Mouse (Mus musculus) liver, embryonic 15.5 days (tissue): ENCODE measurements at regions not wholly inside any gene's neighbourhood (a gene's known extent, or its start where the extent isn't known, plus 50 kb on each side); places are given as distances from the start of the nearest gene placed in this dataset.

Source experiments
- ATAC-seq: fragments of 200-750 bp; cut with Nextera tagmentation; 2 replicates; pipeline ENCODE4 v1.8.0; 2017; ENCODE audit warnings: moderate number of reproducible peaks, mild to moderate bottlenecking, moderate library complexity; ENCODE audit not compliant: insufficient read depth
- H3K27ac ChIP-seq: fragments of 300-500 bp; sonication (generic); replicated peaks from 2 replicates; pipeline ENCODE4 v1.5.1; 2015; ENCODE audit warnings: mild to moderate bottlenecking, inconsistent platforms
- H3K27me3 ChIP-seq: fragments of 300-500 bp; sonication (generic); 2 replicates; pipeline ENCODE4 v1.6.1; 2015; ENCODE audit warnings: mild to moderate bottlenecking, inconsistent platforms
- H3K36me3 ChIP-seq: fragments of 300-500 bp; sonication (generic); replicated peaks from 2 replicates; pipeline ENCODE4 v1.6.1; 2015; ENCODE audit warnings: moderate library complexity, mild to moderate bottlenecking, inconsistent platforms
- H3K4me1 ChIP-seq: fragments of 300-500 bp; sonication (generic); replicated peaks from 2 replicates; pipeline ENCODE4 v1.6.1; 2015; ENCODE audit warnings: inconsistent platforms
- H3K4me2 ChIP-seq: fragments of 300-500 bp; sonication (generic); 2 replicates; pipeline ENCODE4 v1.6.1; 2015; ENCODE audit warnings: moderate library complexity, mild to moderate bottlenecking, inconsistent platforms
- H3K4me3 ChIP-seq: fragments of 300-500 bp; sonication (generic); replicated peaks from 2 replicates; pipeline ENCODE4 v1.5.1; 2015; ENCODE audit warnings: mild to moderate bottlenecking, inconsistent platforms
- H3K9ac ChIP-seq: fragments of 300-500 bp; sonication (generic); 2 replicates; pipeline ENCODE4 v1.6.1; 2015; ENCODE audit warnings: moderate library complexity, mild to moderate bottlenecking, inconsistent platforms
- H3K9me3 ChIP-seq: fragments of 300-500 bp; sonication (generic); replicated peaks from 2 replicates; pipeline ENCODE4 v1.6.1; 2016; ENCODE audit warnings: inconsistent platforms
- WGBS: fragments of 180-500 bp; shearing (Covaris S2); methylation state at CpG from one replicate; pipeline ENCODE4 v1.1.7; 2015; ENCODE audit warnings: mixed read lengths; ENCODE audit not compliant: insufficient replicate concordance; 5-methylcytosine and 5-hydroxymethylcytosine counted together

DNA sequence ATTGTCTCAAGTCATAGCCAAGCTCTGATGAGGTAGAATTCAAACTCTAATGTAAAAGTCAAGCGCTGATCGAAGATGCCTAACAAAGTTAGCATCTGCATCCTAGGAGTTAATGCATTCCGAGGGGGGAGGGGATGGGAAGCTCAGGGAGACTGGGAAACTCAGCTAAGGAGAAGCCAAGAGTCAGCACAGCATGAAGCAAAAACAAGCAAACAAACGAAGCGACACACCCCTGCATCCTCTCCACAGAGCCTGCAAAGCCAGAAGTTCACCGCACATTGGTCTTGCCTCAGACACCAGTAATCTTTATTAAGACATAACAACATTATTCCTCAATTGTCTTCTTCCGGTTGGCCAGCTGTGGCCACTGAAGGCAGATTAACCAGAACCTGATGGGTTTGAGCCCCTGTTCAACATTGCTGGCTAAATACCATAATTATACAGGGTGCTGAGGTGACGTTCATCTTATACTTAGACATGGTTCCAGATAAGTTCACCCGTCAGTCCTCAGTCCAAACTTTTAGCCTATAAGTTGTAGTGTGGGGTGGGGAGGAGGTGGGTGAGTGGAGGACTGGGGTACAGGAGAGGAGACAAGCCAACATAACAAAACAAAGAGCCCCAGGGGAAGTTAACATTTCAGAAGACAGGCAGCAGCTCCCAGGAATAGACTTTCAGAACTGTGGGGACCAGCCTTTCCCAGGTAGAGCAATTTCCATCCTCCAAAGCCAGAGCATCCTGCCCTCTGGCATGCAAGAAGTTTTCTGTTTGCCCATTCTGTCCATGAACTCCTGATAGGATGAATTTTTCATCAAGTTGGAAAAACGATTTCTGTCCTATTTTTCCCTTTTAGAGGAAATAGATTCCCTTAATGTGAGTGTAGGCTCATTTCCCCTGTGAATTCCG is 213.3 kb upstream of the Gm5148 start:
- 50% methylated on average over 11 of the region's 11 CpGs for WGBS
- Histone ChIP-seq H3K36me3 (no peaks in the 10 kb centered on the region), H3K27ac (peak overlapping the region; percentile 33; the same call in 1 of the 2 replicates), H3K4me3 (no peak overlapping the region), H3K4me1 (peaks cover 4% of the 10 kb centered on the region; the same call in 1 of the 2 replicates), H3K9ac (no peak overlapping the region), H3K9me3 (no peaks in the 10 kb centered on the region), H3K4me2 (no peak overlapping the region), H3K27me3 (no peaks in the 10 kb centered on the region)
- ATAC-seq, result no peak

DNA sequence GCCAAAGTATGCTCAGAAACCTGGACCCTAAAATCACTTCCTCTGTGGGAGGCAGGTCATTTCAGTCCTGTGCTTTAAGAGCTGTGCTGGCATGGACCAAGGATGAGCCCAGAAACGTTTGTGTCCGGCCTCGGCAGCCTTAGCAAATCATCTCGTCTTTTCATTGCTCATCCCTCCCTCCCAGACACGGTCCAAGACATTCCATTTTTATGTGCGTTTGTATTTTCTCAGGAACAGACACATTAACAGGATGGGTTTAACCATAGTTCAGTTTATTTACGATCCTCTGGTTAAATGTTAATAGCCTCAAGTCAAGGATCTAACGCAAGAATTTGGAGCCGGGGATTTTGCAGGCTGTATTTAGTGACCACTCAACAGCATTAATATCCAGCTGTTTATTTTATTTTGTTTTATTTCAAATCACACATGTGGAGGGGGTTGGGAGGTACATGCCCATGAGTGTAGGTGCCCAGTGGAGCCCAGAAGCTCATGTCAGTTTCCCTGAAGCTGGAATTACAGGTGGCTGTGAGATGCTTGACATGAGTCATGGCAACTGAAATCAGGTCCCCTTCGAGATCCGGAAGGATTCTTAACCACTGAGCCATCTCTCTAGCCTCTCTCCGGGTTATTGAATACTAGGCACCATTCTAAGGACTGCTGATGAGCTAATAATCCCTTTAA is 212.1 kb upstream of the Gm5148 start:
- Histone ChIP-seq H3K9ac (no peak overlapping the region), H3K36me3 (no peaks in the 10 kb centered on the region), H3K4me3 (no peak overlapping the region), H3K4me1 (peaks cover 4% of the 10 kb centered on the region; the same call in 1 of the 2 replicates), H3K27ac (no peak overlapping the region), H3K4me2 (no peak overlapping the region), H3K27me3 (no peaks in the 10 kb centered on the region), H3K9me3 (no peaks in the 10 kb centered on the region)
- ATAC-seq, result no peak
- WGBS, result 59% methylated on average over 12 of the region's 12 CpGs

DNA sequence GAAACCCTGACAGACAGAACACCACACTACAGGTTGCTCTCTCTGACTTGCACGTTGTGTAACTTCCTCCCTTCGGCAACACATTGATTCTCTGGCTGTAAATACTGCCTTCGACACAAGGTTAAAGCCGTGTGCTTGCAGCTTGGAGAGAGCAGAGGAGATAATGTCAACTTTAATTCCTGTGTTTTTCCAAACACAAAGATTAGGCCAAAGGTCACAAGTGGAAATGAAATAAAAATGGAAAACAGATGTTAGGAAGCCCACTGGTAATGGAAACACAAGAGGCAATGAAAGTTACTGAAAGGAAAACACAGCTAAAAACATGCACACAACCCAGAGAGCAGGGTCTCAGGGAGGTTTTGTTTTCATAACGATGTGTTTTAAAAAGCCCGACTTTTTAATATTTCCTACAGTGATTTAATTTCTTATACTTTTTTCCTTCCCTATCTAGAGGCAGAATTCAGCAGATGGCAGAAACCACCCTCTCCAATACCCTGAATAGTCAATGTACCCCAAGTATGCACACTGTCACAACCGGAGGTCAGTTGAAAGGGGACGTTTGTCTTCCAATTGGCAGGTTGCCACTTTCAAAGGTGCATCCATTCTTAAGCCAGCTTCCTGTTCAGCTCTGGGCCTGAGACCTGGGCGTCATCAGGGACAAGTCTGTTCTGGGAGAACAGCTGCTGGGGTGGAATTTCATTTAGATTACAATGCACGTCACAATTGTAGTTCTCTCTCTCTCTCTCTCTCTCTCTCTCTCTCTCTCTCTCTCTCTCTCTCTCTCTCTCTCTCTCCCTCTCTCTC is 210.8 kb upstream of the Gm5148 start:
- Histone ChIP-seq H3K27me3 (no peaks in the 10 kb centered on the region), H3K9ac (no peak overlapping the region), H3K4me3 (no peak overlapping the region), H3K9me3 (no peaks in the 10 kb centered on the region), H3K4me2 (no peak overlapping the region), H3K36me3 (no peaks in the 10 kb centered on the region), H3K4me1 (peaks cover 4% of the 10 kb centered on the region; the same call in 1 of the 2 replicates), H3K27ac (no peak overlapping the region)
- 29% methylated on average over 10 of the region's 10 CpGs for WGBS
- 0 out of 2 replicates have a peak, but pooled peaks have one; percentile 47 for ATAC-seq

DNA sequence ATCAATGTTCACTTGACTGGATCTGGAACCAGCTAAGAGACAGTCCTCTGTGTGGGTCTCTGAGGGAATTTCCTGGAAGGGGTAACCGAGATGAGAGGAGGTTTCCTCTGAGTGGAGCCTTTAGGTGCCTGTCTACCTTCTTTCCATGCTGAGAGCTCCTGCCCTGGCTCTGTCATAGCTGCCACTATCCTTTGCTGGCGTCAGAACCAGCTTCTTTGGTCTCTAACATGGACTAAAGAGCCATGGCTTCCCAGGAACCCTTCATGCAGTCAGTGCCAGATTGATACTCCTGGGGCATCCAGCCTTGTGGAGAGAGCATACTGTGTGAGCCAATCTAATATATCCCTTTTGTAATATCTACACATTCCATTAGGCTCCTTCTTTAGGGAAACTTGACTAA is 209.9 kb upstream of the Gm5148 start:
- H3K4me2 ChIP-seq, result no peak overlapping the region
- H3K9ac ChIP-seq, result no peak overlapping the region
- no peak overlapping the region for H3K27ac ChIP-seq
- no peaks in the 10 kb centered on the region for H3K9me3 ChIP-seq
- no peaks in the 10 kb centered on the region for H3K36me3 ChIP-seq
- H3K4me3 ChIP-seq, result no peak overlapping the region
- 40% methylated on average over 2 of the region's 2 CpGs for WGBS
- no peak for ATAC-seq
- no peaks in the 10 kb centered on the region for H3K27me3 ChIP-seq
- H3K4me1 ChIP-seq, result peaks cover 4% of the 10 kb centered on the region; the same call in 1 of the 2 replicates

DNA sequence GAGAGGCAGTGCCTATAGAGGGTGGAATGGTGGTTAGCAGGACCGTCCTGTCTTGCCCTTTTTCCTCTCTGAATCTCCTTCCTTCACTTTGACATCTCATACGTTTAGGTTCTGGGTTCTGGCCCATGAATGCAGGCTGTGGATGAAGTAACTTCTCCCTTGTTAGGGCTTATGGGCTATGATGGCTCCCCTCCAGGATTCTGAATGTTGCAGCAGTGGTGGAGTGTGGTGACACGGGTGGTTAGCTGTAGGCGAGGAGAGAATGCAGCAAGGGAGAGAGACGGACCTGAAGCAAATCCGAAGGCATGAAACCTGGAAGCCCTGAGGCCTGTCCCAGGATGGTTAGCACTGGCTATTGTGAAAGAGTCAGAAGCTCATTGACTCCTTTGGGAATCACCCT is 204.4 kb upstream of the Gm5148 start:
- Histone ChIP-seq H3K9me3 (no peaks in the 10 kb centered on the region), H3K27me3 (no peaks in the 10 kb centered on the region), H3K36me3 (no peaks in the 10 kb centered on the region), H3K4me2 (no peak overlapping the region), H3K4me3 (no peak overlapping the region), H3K9ac (no peak overlapping the region), H3K27ac (no peak overlapping the region), H3K4me1 (no peaks in the 10 kb centered on the region)
- 68% methylated on average over 6 of the region's 6 CpGs for WGBS
- no peak for ATAC-seq

DNA sequence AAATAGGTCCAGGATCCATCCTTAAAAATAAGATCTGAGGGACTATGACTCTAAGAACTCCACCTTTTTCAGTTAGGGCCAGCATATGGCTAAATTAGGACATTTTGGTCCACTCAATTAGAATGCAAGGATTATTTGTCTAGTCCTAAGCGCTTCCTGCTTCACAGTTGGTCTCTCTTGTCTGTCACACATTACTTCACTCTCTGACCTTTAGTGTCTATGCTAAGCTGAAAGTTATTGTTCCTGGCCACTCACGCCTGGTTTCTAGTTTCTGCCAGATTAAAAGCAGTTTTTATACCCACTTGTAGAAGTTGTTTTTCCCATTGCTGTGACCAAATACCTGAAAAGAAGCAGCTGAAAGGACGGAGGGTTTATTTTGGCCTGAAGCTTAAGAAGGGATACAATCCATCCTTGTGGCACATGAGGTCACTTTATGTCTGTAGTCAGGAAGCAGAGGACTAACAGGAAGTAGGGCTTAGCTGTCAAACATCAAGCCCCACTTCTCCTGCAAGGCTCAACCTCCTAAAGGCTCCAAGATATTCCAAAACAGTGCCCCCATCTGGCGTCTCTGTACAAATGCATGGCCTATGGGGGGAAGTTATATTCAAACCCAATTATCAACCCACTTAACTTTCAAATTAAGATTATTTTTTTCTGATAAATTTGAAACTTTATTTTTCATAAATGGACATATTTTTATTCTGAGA is 195.3 kb upstream of the Gm5148 start:
- Histone ChIP-seq H3K36me3 (no peaks in the 10 kb centered on the region), H3K9ac (no peak overlapping the region), H3K9me3 (no peaks in the 10 kb centered on the region), H3K4me2 (no peak overlapping the region), H3K4me3 (no peak overlapping the region), H3K27ac (no peak overlapping the region), H3K4me1 (no peaks in the 10 kb centered on the region), H3K27me3 (no peaks in the 10 kb centered on the region)
- ATAC-seq, result no peak
- WGBS, result 55% methylated on average over 4 of the region's 4 CpGs

DNA sequence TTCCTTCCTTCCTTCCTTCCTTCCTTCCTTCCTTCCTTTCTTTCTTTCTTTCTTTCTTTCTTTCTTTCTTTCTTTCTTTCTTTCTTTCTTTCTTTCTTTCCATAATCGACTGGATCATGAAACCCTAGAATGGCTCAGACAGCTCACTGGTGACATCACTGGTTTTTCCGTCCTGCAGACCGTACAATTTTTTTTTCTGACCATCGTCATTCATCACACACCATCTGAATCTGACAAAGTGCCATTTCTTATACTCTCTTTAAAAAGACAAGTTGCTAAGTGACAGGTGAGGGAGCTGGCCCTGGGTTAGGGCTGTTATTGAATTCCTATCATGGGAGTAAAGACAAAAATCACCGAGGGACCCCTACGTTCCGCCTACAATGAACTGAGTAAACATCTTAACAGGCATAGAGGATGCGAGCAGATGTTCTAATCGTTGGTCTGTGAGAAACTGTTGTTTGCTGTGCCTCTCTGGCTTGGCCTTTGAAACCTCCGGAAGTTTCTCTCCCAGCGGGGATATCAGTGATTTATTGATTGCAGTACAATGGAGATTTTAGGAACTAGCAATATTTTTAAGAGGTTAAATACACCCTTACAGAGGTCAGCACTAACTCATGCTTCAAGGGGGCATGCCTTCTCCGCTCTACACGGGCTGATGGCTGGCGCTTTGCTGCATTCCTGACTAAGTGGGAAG is 192.6 kb upstream of the Gm5148 start:
- Histone ChIP-seq H3K4me2 (no peak overlapping the region), H3K36me3 (no peaks in the 10 kb centered on the region), H3K27me3 (no peaks in the 10 kb centered on the region), H3K4me1 (no peaks in the 10 kb centered on the region), H3K9ac (no peak overlapping the region), H3K9me3 (no peaks in the 10 kb centered on the region), H3K4me3 (no peak overlapping the region), H3K27ac (no peak overlapping the region)
- ATAC-seq, result no peak
- 56% methylated on average over 14 of the region's 14 CpGs for WGBS

DNA sequence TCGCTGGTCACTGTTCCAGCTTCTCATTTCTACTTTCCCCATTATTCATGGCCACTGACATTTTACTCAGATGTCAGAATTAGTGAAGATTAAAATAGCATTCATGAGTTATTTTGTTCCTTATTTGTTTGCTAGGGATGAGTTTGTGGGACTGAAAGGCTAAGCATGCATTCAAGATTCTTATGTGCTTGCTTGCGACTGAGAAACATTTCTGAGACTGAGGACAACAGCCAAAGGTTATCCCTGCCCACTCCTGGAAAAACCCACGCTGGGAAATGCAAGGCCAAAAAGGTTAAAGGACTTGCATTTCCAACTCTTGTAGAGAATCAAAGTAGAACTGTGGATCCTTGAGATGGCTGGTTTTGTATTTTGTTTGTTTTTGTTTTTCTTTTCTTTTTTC is 192.0 kb upstream of the Gm5148 start:
- Histone ChIP-seq H3K4me2 (no peak overlapping the region), H3K4me3 (no peak overlapping the region), H3K27me3 (no peaks in the 10 kb centered on the region), H3K9ac (no peak overlapping the region), H3K9me3 (no peaks in the 10 kb centered on the region), H3K4me1 (no peaks in the 10 kb centered on the region), H3K36me3 (no peaks in the 10 kb centered on the region), H3K27ac (no peak overlapping the region)
- no peak for ATAC-seq
- WGBS, result 45% methylated on average over 3 of the region's 3 CpGs

DNA sequence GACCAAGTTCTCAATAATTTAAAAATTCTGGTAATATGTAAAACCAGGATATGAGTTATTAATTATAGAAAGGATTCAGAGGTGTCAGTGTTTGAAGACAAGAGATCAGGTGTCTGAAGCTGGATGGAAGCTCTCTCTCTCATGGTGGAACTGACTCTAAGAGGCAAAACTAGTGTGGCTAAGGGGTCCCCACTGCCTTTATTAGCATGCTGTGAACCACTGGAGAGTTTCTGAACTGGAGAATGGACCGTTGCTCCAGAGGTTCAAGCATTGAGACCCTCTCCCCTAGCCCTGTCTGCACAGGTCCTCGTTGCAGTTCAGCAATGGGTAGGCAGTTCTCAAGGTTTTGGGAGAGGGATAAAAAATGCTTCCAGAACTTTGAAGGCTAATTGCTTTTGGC is 191.4 kb upstream of the Gm5148 start:
- Histone ChIP-seq H3K4me3 (no peak overlapping the region), H3K27me3 (no peaks in the 10 kb centered on the region), H3K9me3 (no peaks in the 10 kb centered on the region), H3K27ac (no peak overlapping the region), H3K4me1 (no peaks in the 10 kb centered on the region), H3K36me3 (no peaks in the 10 kb centered on the region), H3K9ac (no peak overlapping the region), H3K4me2 (no peak overlapping the region)
- ATAC-seq, result no peak
- 43% methylated on average over 2 of the region's 2 CpGs for WGBS

DNA sequence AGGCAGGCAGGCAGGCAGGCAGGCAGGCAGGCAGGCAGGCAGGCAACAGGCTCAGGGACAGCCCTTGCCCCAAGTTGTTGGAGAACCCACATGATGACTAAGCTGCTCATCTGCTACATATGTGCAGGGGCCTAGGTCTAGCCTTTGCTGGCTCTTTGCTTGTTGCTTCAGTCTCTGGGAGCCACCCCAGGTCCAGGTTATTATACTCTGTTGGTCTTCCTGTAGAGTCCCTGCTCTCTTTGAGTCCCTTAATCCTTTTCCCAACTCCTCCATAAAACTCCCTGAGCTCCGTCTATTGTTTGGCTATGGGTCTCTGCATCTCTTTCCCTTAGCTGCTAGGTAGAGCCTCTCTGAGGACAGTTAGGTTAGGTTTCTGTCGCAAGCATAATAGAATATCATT is 189.8 kb upstream of the Gm5148 start:
- WGBS, result 70% methylated on average over 2 of the region's 2 CpGs
- no peak for ATAC-seq

More for the DNA sequence above, 189.8 kb upstream of the Gm5148 start:
- no peaks in the 10 kb centered on the region for H3K4me1 ChIP-seq
- no peak overlapping the region for H3K27ac ChIP-seq
- no peak overlapping the region for H3K9ac ChIP-seq
- no peaks in the 10 kb centered on the region for H3K9me3 ChIP-seq
- H3K27me3 ChIP-seq, result no peaks in the 10 kb centered on the region
- H3K4me2 ChIP-seq, result no peak overlapping the region
- no peaks in the 10 kb centered on the region for H3K36me3 ChIP-seq
- no peak overlapping the region for H3K4me3 ChIP-seq
